Mouse (Mus musculus): ENCODE results near the gene Gmppa.

Gmppa gene

GRCm38 (mm10) chr1:75490785-75491551, 55.2 kb downstream of the Gmppa start:
- DNase-seq: no peak

GRCm38 (mm10) chr1:75492579-75493170, 56.9 kb downstream of the Gmppa start:
- DNase-seq: no peak

Data from B cell, adult 2 months (primary cell).